Mouse (Mus musculus): ENCODE measurements around the gene Csad. TPM values are rescaled to one million over a fixed set of nuclear protein-coding genes. Genes with fewer than 3 reads are reported as not detected.
A peak's percentile ranks its signal among the peaks of the same experiment; 100 is the strongest.

The Csad gene
- polyA plus RNA-seq, 1 experiment from 2014 or later, result 68.1 TPM

DNA sequence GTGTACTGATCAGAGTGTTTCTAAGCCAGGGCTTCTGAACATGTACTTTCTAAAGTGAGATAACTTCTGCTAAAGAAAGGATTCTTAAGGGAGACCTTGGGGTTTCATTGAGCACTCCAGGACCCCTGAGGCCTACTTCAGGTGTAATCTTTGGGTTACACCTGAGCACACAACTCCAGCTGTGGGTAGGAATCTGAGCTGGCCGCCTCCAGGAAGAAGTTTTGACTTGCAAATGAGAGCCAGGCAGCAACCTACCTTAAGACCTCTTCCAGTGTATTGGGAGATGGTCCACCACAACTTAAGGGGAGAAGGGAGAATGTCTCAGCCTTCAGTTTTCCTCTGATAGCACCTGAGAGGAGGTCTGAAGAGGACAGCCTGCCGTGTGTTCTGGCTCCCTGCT lies 9.6 kb upstream of the Csad start:
- peaks cover 68% of the 10 kb centered on the region for H3K36me3 ChIP-seq (ENCODE audit: insufficient read depth)
- WGBS, result 40% methylated on average over 2 of the region's 2 CpGs
- no peak for TF ChIP-seq CTCF (IDR thresholded peaks at IDR 0.05; ENCODE audit: low read depth)

DNA sequence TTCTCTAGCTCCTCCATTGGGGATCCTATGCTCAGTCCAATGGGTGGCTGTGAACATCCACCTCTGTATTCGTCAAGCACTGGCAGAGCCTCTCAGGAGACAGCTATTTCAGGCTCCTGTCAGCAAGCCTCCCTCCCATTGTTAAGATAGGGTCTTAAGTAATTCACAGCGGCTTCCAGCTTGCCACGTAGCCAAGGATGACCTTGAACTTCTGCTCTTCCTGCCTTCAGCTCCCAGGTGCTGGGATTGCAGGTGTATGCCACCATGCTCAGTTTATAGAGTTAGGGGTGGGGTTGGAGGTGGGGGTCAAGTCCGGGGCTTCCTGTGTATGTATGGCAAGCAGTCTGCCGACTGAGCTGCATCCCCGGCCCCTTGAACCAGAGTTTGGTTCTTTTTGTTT lies 7.4 kb upstream of the Csad start:
- no peaks in the 10 kb centered on the region for H3K9me3 ChIP-seq (ENCODE audit: low read depth, low read length)
- no peaks in the 10 kb centered on the region for H3K27me3 ChIP-seq (ENCODE audit: insufficient read depth, low read length)
- no peak overlapping the region for H3K4me2 ChIP-seq
- ATAC-seq (ENCODE audit: insufficient read depth) (no peak), DNase-seq (no peak)
- no peak overlapping the region for H3K4me3 ChIP-seq (ENCODE audit: low read depth, low read length)
- H3K36me3 ChIP-seq (ENCODE audit: insufficient read depth), result peaks cover 91% of the 10 kb centered on the region
- no peak overlapping the region for H3K9ac ChIP-seq
- TF ChIP-seq CTCF (IDR thresholded peaks at IDR 0.05; ENCODE audit: low read depth), result no peak
- H3K27ac ChIP-seq (ENCODE audit: low read depth), result no peak overlapping the region
- 64% methylated on average over 6 of the region's 6 CpGs for WGBS
- no peaks in the 10 kb centered on the region for H3K4me1 ChIP-seq (ENCODE audit: insufficient read depth)

More for the DNA sequence above, 9.6 kb upstream of the Csad start:
- no peak for ATAC-seq (ENCODE audit: insufficient read depth)
- no peak for DNase-seq
- Histone ChIP-seq H3K4me2 (no peak overlapping the region), H3K27me3 (ENCODE audit: insufficient read depth, low read length) (no peaks in the 10 kb centered on the region), H3K4me1 (ENCODE audit: insufficient read depth) (no peaks in the 10 kb centered on the region), H3K9me3 (ENCODE audit: low read depth, low read length) (no peaks in the 10 kb centered on the region), H3K9ac (no peak overlapping the region), H3K27ac (ENCODE audit: low read depth) (no peak overlapping the region), H3K4me3 (ENCODE audit: low read depth, low read length) (no peak overlapping the region)

DNA sequence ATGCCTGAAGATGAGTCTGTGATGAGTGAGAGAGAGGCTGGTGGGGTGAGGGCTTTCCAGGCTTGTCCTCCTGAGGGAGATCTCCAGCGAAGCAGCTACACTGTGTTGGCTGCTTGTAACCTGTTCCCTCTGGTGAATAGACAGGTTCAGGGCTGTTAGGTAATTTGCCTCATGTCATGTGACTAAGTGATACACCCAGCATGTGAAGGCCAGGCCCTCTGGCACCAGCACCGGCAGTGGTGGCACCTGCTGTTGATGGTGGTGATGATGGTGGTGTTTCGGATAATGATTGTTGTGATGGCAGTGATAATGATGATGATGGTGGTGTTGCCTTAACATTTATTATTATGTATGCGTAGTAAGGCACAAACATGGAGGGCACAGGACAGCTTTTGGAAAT lies 6.3 kb upstream of the Csad start:
- Histone ChIP-seq H3K4me2 (no peak overlapping the region), H3K36me3 (ENCODE audit: insufficient read depth) (peaks cover 89% of the 10 kb centered on the region), H3K9me3 (ENCODE audit: low read depth, low read length) (no peaks in the 10 kb centered on the region), H3K27ac (ENCODE audit: low read depth) (no peak overlapping the region), H3K9ac (no peak overlapping the region), H3K27me3 (ENCODE audit: insufficient read depth, low read length) (no peaks in the 10 kb centered on the region), H3K4me1 (ENCODE audit: insufficient read depth) (0 out of 2 replicates have a peak, but pooled peaks cover 1% of the 10 kb centered on the region), H3K4me3 (ENCODE audit: low read depth, low read length) (no peak overlapping the region)
- ATAC-seq (ENCODE audit: insufficient read depth) (no peak), DNase-seq (no peak)
- no peak for TF ChIP-seq CTCF (IDR thresholded peaks at IDR 0.05; ENCODE audit: low read depth)
- 92% methylated on average over 4 of the region's 4 CpGs for WGBS

DNA sequence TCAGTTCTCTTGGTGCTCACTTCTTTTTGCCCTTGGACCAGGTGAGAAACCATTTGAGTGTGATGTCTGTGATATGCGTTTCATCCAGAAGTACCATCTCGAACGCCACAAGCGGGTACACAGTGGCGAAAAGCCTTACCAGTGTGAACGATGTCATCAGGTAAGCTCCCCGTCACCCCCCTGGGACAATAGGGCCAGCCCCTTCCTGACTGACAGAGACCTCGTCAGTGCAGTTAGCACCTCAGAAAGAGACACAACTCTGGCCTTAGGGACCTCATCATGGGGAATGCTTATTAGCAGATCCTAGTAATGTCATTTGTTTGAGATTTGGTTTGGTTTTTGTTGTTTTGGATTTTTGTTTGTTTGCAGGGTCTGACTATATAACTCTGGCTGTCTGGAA lies 4.6 kb upstream of the Csad start:
- Histone ChIP-seq H3K4me3 (ENCODE audit: low read depth, low read length) (no peak overlapping the region), H3K9ac (no peak overlapping the region), H3K4me1 (ENCODE audit: insufficient read depth) (peaks cover 11% of the 10 kb centered on the region), H3K27ac (ENCODE audit: low read depth) (no peak overlapping the region), H3K4me2 (no peak overlapping the region), H3K27me3 (ENCODE audit: insufficient read depth, low read length) (no peaks in the 10 kb centered on the region), H3K9me3 (ENCODE audit: low read depth, low read length) (no peaks in the 10 kb centered on the region), H3K36me3 (ENCODE audit: insufficient read depth) (peaks cover 88% of the 10 kb centered on the region)
- 85% methylated on average over 8 of the region's 8 CpGs for WGBS
- no peak for TF ChIP-seq CTCF (IDR thresholded peaks at IDR 0.05; ENCODE audit: low read depth)
- DNase-seq, result no peak
- no peak for ATAC-seq (ENCODE audit: insufficient read depth)

DNA sequence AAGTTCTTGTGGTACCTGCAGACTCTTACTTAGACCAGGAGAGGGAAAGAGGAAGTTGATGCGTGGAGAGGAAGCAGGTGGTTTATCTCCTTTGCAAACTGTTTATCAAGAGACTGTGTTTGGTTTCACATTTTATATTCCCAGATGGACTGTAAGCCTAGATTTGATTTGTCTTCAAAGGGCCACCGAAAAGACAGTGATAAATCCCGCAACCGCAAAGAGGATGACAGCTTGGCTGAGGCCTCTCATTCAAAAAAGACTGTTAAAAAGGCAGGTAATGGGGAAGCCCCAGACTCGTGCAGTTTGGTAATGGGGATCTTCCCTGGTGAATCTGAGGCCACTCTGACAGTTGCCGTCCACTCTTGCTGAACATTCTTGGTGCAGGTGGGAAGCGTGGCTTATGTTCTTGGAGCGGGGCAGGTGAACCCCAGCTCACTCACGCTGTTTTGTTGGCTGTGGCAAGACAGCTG lies 3.6 kb upstream of the Csad start:
- Histone ChIP-seq H3K27me3 (ENCODE audit: insufficient read depth, low read length) (no peaks in the 10 kb centered on the region), H3K9me3 (ENCODE audit: low read depth, low read length) (no peaks in the 10 kb centered on the region), H3K4me2 (no peak overlapping the region), H3K4me3 (ENCODE audit: low read depth, low read length) (no peak overlapping the region), H3K4me1 (ENCODE audit: insufficient read depth) (peaks cover 11% of the 10 kb centered on the region), H3K9ac (no peak overlapping the region), H3K36me3 (ENCODE audit: insufficient read depth) (peaks cover 78% of the 10 kb centered on the region), H3K27ac (ENCODE audit: low read depth) (no peak overlapping the region)
- no peak for DNase-seq
- ATAC-seq (ENCODE audit: insufficient read depth), result no peak
- no peak for TF ChIP-seq CTCF (IDR thresholded peaks at IDR 0.05; ENCODE audit: low read depth)
- WGBS, result 72% methylated on average over 9 of the region's 9 CpGs

DNA sequence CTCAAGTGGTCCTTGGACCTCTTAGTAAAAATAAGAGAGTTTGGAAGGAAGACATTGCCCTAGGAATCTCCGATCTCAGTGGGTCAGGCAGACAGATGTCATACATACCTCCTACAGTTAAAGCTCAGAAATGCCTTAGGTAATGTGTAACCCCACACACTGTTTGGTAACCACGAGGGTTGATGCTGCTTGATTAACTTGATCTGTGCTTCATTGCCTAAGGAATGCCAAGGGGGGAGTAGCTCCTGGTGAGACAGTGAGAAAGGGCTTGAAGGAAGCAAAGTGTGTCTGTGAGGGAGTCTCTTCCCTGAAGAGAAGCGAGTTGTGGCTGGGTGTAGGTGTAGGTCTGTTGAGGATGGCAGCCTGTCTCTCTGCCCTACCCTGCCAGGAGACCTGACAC lies 2.8 kb upstream of the Csad start:
- 75% methylated on average over 3 of the region's 3 CpGs for WGBS
- no peak overlapping the region for H3K9ac ChIP-seq

DNA sequence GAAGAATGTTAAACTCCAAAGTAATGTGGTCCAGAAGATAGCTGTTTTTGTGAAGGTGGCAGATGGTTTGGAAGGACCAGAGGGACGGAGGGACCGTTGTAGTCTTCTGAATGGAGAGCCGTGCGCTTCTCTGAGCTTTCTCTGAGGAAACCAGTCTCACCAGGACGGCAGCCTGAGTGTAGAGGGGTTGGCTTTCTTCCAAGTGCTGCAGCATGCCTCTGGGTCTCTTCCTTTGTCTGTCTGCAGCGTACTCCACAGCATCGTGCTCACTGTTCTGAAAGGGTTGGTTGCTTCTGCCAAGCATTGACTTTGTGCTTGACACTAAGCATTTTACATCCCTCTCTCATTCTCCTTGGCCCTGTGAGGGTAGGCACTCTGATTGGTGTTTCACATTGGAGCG lies 1.3 kb upstream of the Csad start:
- Histone ChIP-seq H3K9me3 (ENCODE audit: low read depth, low read length) (no peaks in the 10 kb centered on the region), H3K4me3 (ENCODE audit: low read depth, low read length) (peak overlapping the region; percentile 80), H3K27me3 (ENCODE audit: insufficient read depth, low read length) (no peaks in the 10 kb centered on the region), H3K4me1 (ENCODE audit: insufficient read depth) (peaks cover 15% of the 10 kb centered on the region), H3K9ac (peak overlapping the region; percentile 48), H3K36me3 (ENCODE audit: insufficient read depth) (peaks cover 59% of the 10 kb centered on the region), H3K27ac (ENCODE audit: low read depth) (peak overlapping the region; percentile 58; the same call in 1 of the 2 replicates), H3K4me2 (peak overlapping the region; percentile 68)
- no peak for TF ChIP-seq CTCF (IDR thresholded peaks at IDR 0.05; ENCODE audit: low read depth)
- WGBS, result 21% methylated on average over 8 of the region's 8 CpGs
- no peak for ATAC-seq (ENCODE audit: insufficient read depth)
- DNase-seq, result peak; percentile 89

More for the DNA sequence above, 2.8 kb upstream of the Csad start:
- ATAC-seq (ENCODE audit: insufficient read depth) (no peak), DNase-seq (no peak)
- H3K4me3 ChIP-seq (ENCODE audit: low read depth, low read length), result no peak overlapping the region
- no peaks in the 10 kb centered on the region for H3K9me3 ChIP-seq (ENCODE audit: low read depth, low read length)
- no peaks in the 10 kb centered on the region for H3K27me3 ChIP-seq (ENCODE audit: insufficient read depth, low read length)
- H3K4me1 ChIP-seq (ENCODE audit: insufficient read depth), result peaks cover 14% of the 10 kb centered on the region
- no peak for TF ChIP-seq CTCF (IDR thresholded peaks at IDR 0.05; ENCODE audit: low read depth)
- H3K36me3 ChIP-seq (ENCODE audit: insufficient read depth), result peaks cover 70% of the 10 kb centered on the region
- H3K27ac ChIP-seq (ENCODE audit: low read depth), result no peak overlapping the region
- no peak overlapping the region for H3K4me2 ChIP-seq
